Mouse (Mus musculus): ENCODE measurements around the gene Gm45783. TPM values are rescaled to one million over a fixed set of nuclear protein-coding genes. Genes with fewer than 3 reads are reported as not detected.
"Not testable (repeated sequence)": the region's sequence is repeated elsewhere in the genome, so short reads cannot be mapped to it uniquely, and the experiment has no call there.

The Gm45783 gene
- 1 to 10 TPM in 1 of 2 experiments, not detected in 1; 1.2 TPM for total RNA-seq (2021)
- long read RNA-seq, experiment 1 = 0 reads
- long read RNA-seq, experiment 2, partial matches to known transcripts = 3 of 5 reads
- long read RNA-seq, experiment 2, other reads (novel, unspliced or antisense) = 2 of 5 reads

DNA sequence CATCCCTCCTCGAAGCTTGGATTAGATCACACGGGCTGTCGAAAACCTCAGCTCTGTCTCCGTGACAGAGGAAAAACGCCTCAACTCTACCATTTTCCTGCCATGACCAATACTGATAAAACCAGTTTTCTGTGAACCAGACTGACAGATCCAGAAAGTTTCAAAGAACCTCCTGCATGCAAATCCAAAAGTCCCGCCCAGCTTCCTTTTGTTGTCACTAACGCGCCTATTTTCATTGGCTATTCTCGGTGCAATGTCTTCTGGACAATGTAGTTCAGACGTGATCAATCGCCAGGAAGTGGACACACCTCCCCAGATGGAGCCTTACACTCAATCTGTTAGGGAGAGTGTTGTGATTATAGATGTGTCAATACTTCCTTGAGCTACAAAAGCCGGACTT, at the start of gene Gm45783:
TSS of gene Gm45783 (minus strand) at position 143 of the 400 bp plus-strand sequence.
- DNase-seq (ENCODE audit: low spot score in 2 of 2) = not testable (repeated sequence)

DNA sequence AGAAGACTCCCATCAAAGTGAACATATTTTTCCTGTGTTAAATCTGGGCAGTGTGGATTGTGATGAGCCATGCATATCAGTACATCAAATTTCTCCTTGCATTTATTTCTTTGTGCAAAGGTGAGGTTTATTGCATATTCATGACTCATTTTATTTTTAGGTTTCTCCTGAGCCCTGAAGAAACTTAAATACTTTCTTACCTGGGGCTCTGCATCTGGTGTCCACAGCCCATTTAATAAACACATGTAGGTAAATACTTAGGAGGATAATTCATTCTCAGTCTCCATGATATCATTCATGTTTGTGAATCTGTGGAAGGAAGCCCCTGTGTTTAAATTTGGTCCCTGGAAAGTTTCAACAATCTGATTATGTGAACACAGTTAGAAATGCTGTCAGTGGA, 25.2 kb upstream of the Gm45783 start, which contains the start of gene Vmn2r31:
TSS of gene Vmn2r31 (minus strand) at position 101 of the 400 bp plus-strand sequence.
- not testable (repeated sequence) for DNase-seq (ENCODE audit: low spot score in 2 of 2)

DNA sequence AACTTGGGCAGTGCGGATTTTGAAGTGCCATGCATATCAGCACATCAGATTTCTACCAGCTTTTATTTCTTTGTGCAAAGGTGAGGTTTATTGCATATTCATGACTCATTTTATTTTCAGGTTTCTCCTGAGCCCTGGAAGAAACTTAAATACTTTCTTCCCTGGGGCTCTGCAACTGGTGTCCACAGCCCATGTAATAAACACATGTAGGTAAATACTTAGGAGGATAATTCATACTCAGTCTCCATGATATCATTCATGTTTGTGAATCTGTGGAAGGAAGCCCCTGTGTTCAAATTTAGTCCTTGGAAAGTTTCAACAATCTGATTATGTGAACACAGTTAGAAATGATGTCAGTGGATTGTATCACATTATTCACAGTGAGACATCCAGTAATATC, 36.9 kb downstream of the Gm45783 start, which contains the start of gene Vmn2r30:
TSS of gene Vmn2r30 (minus strand) at position 101 of the 400 bp plus-strand sequence.
- not testable (repeated sequence) for DNase-seq (ENCODE audit: low spot score in 2 of 2)

DNA sequence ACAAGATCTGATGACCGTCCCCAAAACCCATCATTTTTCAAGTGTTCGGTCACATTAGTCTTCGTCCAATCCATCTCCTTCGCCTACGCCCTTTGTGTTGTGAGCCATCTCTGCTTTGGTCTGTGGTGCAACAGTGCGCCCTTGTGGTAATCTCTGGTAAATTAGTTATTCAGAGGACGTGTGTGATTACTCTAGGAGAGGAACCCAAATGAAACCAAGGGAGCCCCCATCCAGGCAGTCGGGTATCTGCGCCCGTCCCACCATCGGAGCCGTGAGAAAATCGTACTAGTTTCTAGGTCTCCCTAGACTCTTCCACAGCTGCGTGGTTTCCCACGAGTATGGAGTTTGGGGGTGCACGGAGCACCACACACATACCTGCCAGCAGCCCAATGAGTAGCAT, 78.8 kb downstream of the Gm45783 start:
- peak; percentile 38 to 40 for DNase-seq (ENCODE audit: low spot score in 2 of 2)

Small RNA genes within 50 kb of the gene (microRNA-seq; reads per million reads assigned to microRNA genes)
- gene Mir5620 (ENCODE audit: borderline number of aligned reads in 2 of 2) = 7.1 to 10.4 reads per million in 2 experiments

Other genes starting within 250 kb of the Gm45783 start
- gene Zfp773, start 237.8 kb downstream of the Gm45783 start, total RNA-seq (2021) = under 1 TPM; 0.77 to 0.96 TPM
- gene Zfp418, start 203.2 kb downstream of the Gm45783 start, total RNA-seq (2021) = 1 to 10 TPM; 3.1 to 3.2 TPM
- gene Zfp772, start 164.6 kb downstream of the Gm45783 start, total RNA-seq (2021) = 1 to 10 TPM; 4.0 to 4.8 TPM
- 1 to 10 TPM in 1 of 2 experiments, under 1 TPM in 1; 0.80 to 1.3 TPM for gene Vmn2r29, start 127.2 kb downstream of the Gm45783 start, total RNA-seq (2021)
- 1 to 10 TPM; 3.0 to 4.0 TPM for gene Gm45844, start 96.3 kb downstream of the Gm45783 start, total RNA-seq (2021)
- gene Clcn4, start 73.7 kb downstream of the Gm45783 start, total RNA-seq (2021) = 10 to 100 TPM; 50.8 to 78.4 TPM
- under 1 TPM in 1 of 2 experiments, not detected in 1; 0.07 TPM for gene Vmn2r30, start 37.0 kb downstream of the Gm45783 start, total RNA-seq (2021)
- not detected for gene Vmn2r31, start 25.1 kb upstream of the Gm45783 start, total RNA-seq (2021)
- gene Vmn2r32, start 105.4 kb upstream of the Gm45783 start, total RNA-seq (2021) = not detected
- gene Vmn2r33, start 192.2 kb upstream of the Gm45783 start, total RNA-seq (2021) = not detected

All from adrenal gland, adult 18-20 months (tissue).